Mouse (Mus musculus): ENCODE measurements around the gene Maml3. TPM values are rescaled to one million over a fixed set of nuclear protein-coding genes. Genes with fewer than 3 reads are reported as not detected.

The Maml3 gene
- polyA plus RNA-seq, 1 experiment from 2014 or later: 5.6 TPM

- H3K9ac ChIP-seq (replicated peaks; ENCODE audit: low read depth): no peak overlapping the region
- TF ChIP-seq CTCF (IDR thresholded peaks at IDR 0.05): no peak
- 0 out of 2 replicates have a peak, but pooled peaks have one; percentile 32 for TF ChIP-seq EP300 (IDR thresholded peaks at IDR 0.05)
- H3K9me3 ChIP-seq (ENCODE audit: low read length): no peaks in the 10 kb centered on the region
- H3K4me1 ChIP-seq (ENCODE audit: insufficient read depth, low read depth, low read length): 0 out of 2 replicates have a peak, but pooled peaks cover 3% of the 10 kb centered on the region
- ATAC-seq (no peak), DNase-seq (ENCODE audit: low spot score) (no peak)
- H3K4me2 ChIP-seq (replicated peaks; ENCODE audit: low read depth, low read length): no peak overlapping the region
- H3K27ac ChIP-seq (ENCODE audit: low read length): no peak overlapping the region
- H3K4me3 ChIP-seq (ENCODE audit: low read depth, low read length): no peak overlapping the region
- H3K27me3 ChIP-seq (replicated peaks; ENCODE audit: insufficient read depth, low read length): no peaks in the 10 kb centered on the region
- WGBS: 63% methylated on average over 3 of the region's 3 CpGs
- H3K36me3 ChIP-seq (ENCODE audit: insufficient read depth, low read length): no peaks in the 10 kb centered on the region
Observed at GRCm38 (mm10) chr3:51733685-51734084, 371.2 kb downstream of the Maml3 start.

GRCm38 (mm10) chr3:51731949-51732636, 372.8 kb downstream of the Maml3 start:
- H3K9me3 ChIP-seq (ENCODE audit: low read length): no peaks in the 10 kb centered on the region

GRCm38 (mm10) chr3:51730662-51731061, 374.2 kb downstream of the Maml3 start:
- peaks cover 8% of the 10 kb centered on the region; the same call in 1 of the 2 replicates for H3K4me1 ChIP-seq (ENCODE audit: insufficient read depth, low read depth, low read length)
- WGBS: 82% methylated on average over 7 of the region's 7 CpGs

More at GRCm38 (mm10) chr3:51731949-51732636, 372.8 kb downstream of the Maml3 start:
- H3K27ac ChIP-seq (ENCODE audit: low read length): no peak overlapping the region
- no peaks in the 10 kb centered on the region for H3K27me3 ChIP-seq (replicated peaks; ENCODE audit: insufficient read depth, low read length)
- WGBS: 88% methylated on average over 16 of the region's 16 CpGs
- H3K4me3 ChIP-seq (ENCODE audit: low read depth, low read length): no peak overlapping the region
- TF ChIP-seq CTCF (IDR thresholded peaks at IDR 0.05) (no peak), EP300 (IDR thresholded peaks at IDR 0.05) (no peak)
- no peak overlapping the region for H3K4me2 ChIP-seq (replicated peaks; ENCODE audit: low read depth, low read length)
- H3K9ac ChIP-seq (replicated peaks; ENCODE audit: low read depth): no peak overlapping the region
- H3K36me3 ChIP-seq (ENCODE audit: insufficient read depth, low read length): no peaks in the 10 kb centered on the region
- DNase-seq (ENCODE audit: low spot score) (no peak), ATAC-seq (no peak)
- peaks cover 8% of the 10 kb centered on the region; the same call in 1 of the 2 replicates for H3K4me1 ChIP-seq (ENCODE audit: insufficient read depth, low read depth, low read length)

GRCm38 (mm10) chr3:51729109-51729918, 375.6 kb downstream of the Maml3 start:
- no peak overlapping the region for H3K4me2 ChIP-seq (replicated peaks; ENCODE audit: low read depth, low read length)
- H3K9me3 ChIP-seq (ENCODE audit: low read length): no peaks in the 10 kb centered on the region
- H3K4me1 ChIP-seq (ENCODE audit: insufficient read depth, low read depth, low read length): peaks cover 8% of the 10 kb centered on the region
- H3K27me3 ChIP-seq (replicated peaks; ENCODE audit: insufficient read depth, low read length): no peaks in the 10 kb centered on the region
- H3K4me3 ChIP-seq (ENCODE audit: low read depth, low read length): no peak overlapping the region
- 76% methylated on average over 14 of the region's 14 CpGs for WGBS
- DNase-seq (ENCODE audit: low spot score) (no peak), ATAC-seq (no peak)
- TF ChIP-seq EP300 (IDR thresholded peaks at IDR 0.05) (no peak), CTCF (IDR thresholded peaks at IDR 0.05) (no peak)
- no peak overlapping the region for H3K27ac ChIP-seq (ENCODE audit: low read length)
- H3K9ac ChIP-seq (replicated peaks; ENCODE audit: low read depth): no peak overlapping the region
- no peaks in the 10 kb centered on the region for H3K36me3 ChIP-seq (ENCODE audit: insufficient read depth, low read length)

More at GRCm38 (mm10) chr3:51730662-51731061, 374.2 kb downstream of the Maml3 start:
- Histone ChIP-seq H3K9me3 (ENCODE audit: low read length) (no peaks in the 10 kb centered on the region), H3K27ac (ENCODE audit: low read length) (no peak overlapping the region), H3K4me3 (ENCODE audit: low read depth, low read length) (no peak overlapping the region), H3K9ac (replicated peaks; ENCODE audit: low read depth) (no peak overlapping the region), H3K27me3 (replicated peaks; ENCODE audit: insufficient read depth, low read length) (no peaks in the 10 kb centered on the region), H3K36me3 (ENCODE audit: insufficient read depth, low read length) (no peaks in the 10 kb centered on the region), H3K4me2 (replicated peaks; ENCODE audit: low read depth, low read length) (no peak overlapping the region)
- DNase-seq (ENCODE audit: low spot score): no peak
- no peak for ATAC-seq
- no peak for TF ChIP-seq CTCF (IDR thresholded peaks at IDR 0.05)
- no peak for TF ChIP-seq EP300 (IDR thresholded peaks at IDR 0.05)

- no peak overlapping the region for H3K27ac ChIP-seq (ENCODE audit: low read length)
- DNase-seq (ENCODE audit: low spot score) (no peak), ATAC-seq (peak; percentile 72)
- peaks cover 8% of the 10 kb centered on the region for H3K4me1 ChIP-seq (ENCODE audit: insufficient read depth, low read depth, low read length)
- no peak overlapping the region for H3K4me2 ChIP-seq (replicated peaks; ENCODE audit: low read depth, low read length)
- H3K9ac ChIP-seq (replicated peaks; ENCODE audit: low read depth): no peak overlapping the region
- no peaks in the 10 kb centered on the region for H3K9me3 ChIP-seq (ENCODE audit: low read length)
- no peaks in the 10 kb centered on the region for H3K27me3 ChIP-seq (replicated peaks; ENCODE audit: insufficient read depth, low read length)
- WGBS: 16% methylated on average over 9 of the region's 12 CpGs
- H3K4me3 ChIP-seq (ENCODE audit: low read depth, low read length): no peak overlapping the region
- TF ChIP-seq EP300 (IDR thresholded peaks at IDR 0.05): no peak
- no peaks in the 10 kb centered on the region for H3K36me3 ChIP-seq (ENCODE audit: insufficient read depth, low read length)
Observed at GRCm38 (mm10) chr3:51728456-51728855, 376.4 kb downstream of the Maml3 start.

GRCm38 (mm10) chr3:51727968-51728367, 376.9 kb downstream of the Maml3 start:
- no peak overlapping the region for H3K4me2 ChIP-seq (replicated peaks; ENCODE audit: low read depth, low read length)
- H3K4me1 ChIP-seq (ENCODE audit: insufficient read depth, low read depth, low read length): peaks cover 8% of the 10 kb centered on the region
- ATAC-seq (peak; percentile 64), DNase-seq (ENCODE audit: low spot score) (peak; percentile 51)
- WGBS: 13% methylated on average over 8 of the region's 8 CpGs
- H3K9ac ChIP-seq (replicated peaks; ENCODE audit: low read depth): no peak overlapping the region
- peak overlapping the region; percentile 28 for H3K27ac ChIP-seq (ENCODE audit: low read length)
- H3K4me3 ChIP-seq (ENCODE audit: low read depth, low read length): no peak overlapping the region
- H3K27me3 ChIP-seq (replicated peaks; ENCODE audit: insufficient read depth, low read length): no peaks in the 10 kb centered on the region
- no peaks in the 10 kb centered on the region for H3K36me3 ChIP-seq (ENCODE audit: insufficient read depth, low read length)
- no peak for TF ChIP-seq CTCF (IDR thresholded peaks at IDR 0.05)
- no peak for TF ChIP-seq EP300 (IDR thresholded peaks at IDR 0.05)
- no peaks in the 10 kb centered on the region for H3K9me3 ChIP-seq (ENCODE audit: low read length)

Data from lung, postnatal 0 days (tissue).